Mouse (Mus musculus) left cerebral cortex, adult 6 months (tissue): ENCODE data around the gene Capza2. TPM values are rescaled to one million over a fixed set of nuclear protein-coding genes. Genes with fewer than 3 reads are reported as not detected.

Experiments
- long read RNA-seq, 2 experiments: library from polyadenylated mRNA; unstranded; transcript quantifications; one replicate each; pipeline ENCODE4 v2.0.0; 2019 to 2020
- polyA plus RNA-seq: library from polyadenylated mRNA; unstranded; fragments of <200 nt; fragmentation: Nextera tagmentation; gene quantifications from 2 replicates; pipeline ENCODE4 v1.2.3, GENCODE M21; 2021

Gene Capza2
- 266 and 344 TPM in 2 replicates for polyA plus RNA-seq
- long read RNA-seq, experiment 1, transcript Capza2-202 (10 exons, 1,046 nt): minor isoform, 12 of 3,430 reads
- long read RNA-seq, experiment 1, transcript Capza2-201 (10 exons, 2,537 nt): major isoform, 3,297 of 3,430 reads
- long read RNA-seq, experiment 1, partial matches to known transcripts: 62 of 3,430 reads
- long read RNA-seq, experiment 1, other reads (novel, unspliced or antisense): 54 of 3,430 reads
- long read RNA-seq, experiment 2, transcript Capza2-201 (10 exons, 2,537 nt): major isoform, 589 of 682 reads
- long read RNA-seq, experiment 2, partial matches to known transcripts: 72 of 682 reads
- long read RNA-seq, experiment 2, other reads (novel, unspliced or antisense): 14 of 682 reads

GRCm38 (mm10) chr6:17635615-17636284 is at the start of gene Capza2:
Capza2 (plus strand) TSS chr6:17636234.

GRCm38 (mm10) chr6:17692647-17693046 is 56.6 kb downstream of the Capza2 start, which contains the start of gene St7:
St7 (plus strand) TSS chr6:17692933.

Other genes starting within 250 kb of the Capza2 start
- gene Met, start 172.4 kb upstream of the Capza2 start, polyA plus RNA-seq: 0.79 and 1.4 TPM in 2 replicates
- gene St7, start 56.7 kb downstream of the Capza2 start, polyA plus RNA-seq: 10.3 and 10.9 TPM in 2 replicates